Mouse (Mus musculus) brain, embryonic 14.5 days (tissue): ENCODE data around the gene Vmn2r92.
"Not testable (repeated sequence)": the region's sequence is repeated elsewhere in the genome, so short reads cannot be mapped to it uniquely, and the experiment has no call there.

ENCODE experiments used
- CTCF ChIP-seq: fragments of 200-500 bp; IDR thresholded peaks from 2 replicates; pipeline ENCODE4 v1.5.1; 2012; ENCODE audit warnings: inconsistent platforms, mild to moderate bottlenecking, moderate library complexity, borderline replicate concordance; ENCODE audit not compliant: insufficient read depth, insufficient read length; ENCODE audit errors: extremely low read depth
- POLR2A ChIP-seq: fragments of 200-500 bp; IDR thresholded peaks from 2 replicates; pipeline ENCODE4 v1.6.1; 2012; ENCODE audit warnings: mild to moderate bottlenecking, inconsistent platforms, borderline replicate concordance; ENCODE audit not compliant: poor library complexity, insufficient read depth, insufficient read length, severe bottlenecking; ENCODE audit errors: extremely low read depth

- TF ChIP-seq CTCF, POLR2A: not testable (repeated sequence)
These were observed 9.5 kb downstream of the Vmn2r92 start for GRCm38 (mm10) chr17:18161194-18161593.
